Mouse (Mus musculus) E14TG2a.4 (cell line): ENCODE results near the gene Map7.
A peak's percentile ranks its signal among the peaks of the same experiment; 100 is the strongest.

Experiments used
- H3K27me3 ChIP-seq: 2 replicates; pipeline ENCODE4 v1.6.1; 2014; ENCODE audit warnings: low read length, control low read depth; ENCODE audit not compliant: insufficient read depth
- H3K36me3 ChIP-seq: 2 replicates; pipeline ENCODE4 v1.6.1; 2014; ENCODE audit warnings: low read length, control low read depth; ENCODE audit not compliant: insufficient read depth
- H3K4me1 ChIP-seq: replicated peaks from 2 replicates; pipeline ENCODE4 v1.6.1; 2014; ENCODE audit warnings: low read depth, low read length, control low read depth
- H3K4me3 ChIP-seq: replicated peaks from 2 replicates; pipeline ENCODE4 v1.5.1; 2014; ENCODE audit warnings: mild to moderate bottlenecking, low read length
- H3K9me3 ChIP-seq: 2 replicates; pipeline ENCODE4 v1.6.1; 2014; ENCODE audit warnings: low read length, control low read depth
- CTCF ChIP-seq: conservative IDR thresholded peaks from 2 replicates; pipeline ENCODE4 v1.5.1; 2014; ENCODE audit warnings: low read length
- NANOG ChIP-seq: IDR thresholded peaks from 2 replicates; pipeline ENCODE4 v1.6.1; 2014; ENCODE audit warnings: borderline replicate concordance, low read length, mixed read lengths
- POU5F1 ChIP-seq: IDR thresholded peaks from 2 replicates; pipeline ENCODE4 v1.6.1; 2014; ENCODE audit warnings: low read length, borderline replicate concordance

The Map7 gene

DNA sequence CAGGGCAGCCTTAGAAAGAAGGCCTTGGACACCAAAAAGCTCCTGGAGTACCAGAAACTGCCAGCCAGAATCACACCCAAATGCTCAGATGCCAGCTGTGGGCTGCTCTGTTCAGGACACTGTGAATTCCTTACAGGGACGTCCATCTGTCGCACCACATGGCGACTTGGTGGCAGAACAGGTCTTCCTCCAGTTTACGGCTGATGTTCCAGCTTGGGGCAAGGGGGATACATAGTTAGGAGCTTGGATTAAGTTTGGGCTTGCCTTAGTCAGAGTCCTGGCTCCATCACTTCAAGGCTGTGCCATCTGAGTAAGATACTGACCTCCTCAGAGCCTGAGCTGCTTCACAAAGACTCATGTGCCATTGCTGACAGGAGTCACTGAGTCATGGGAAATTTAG lies 26.3 kb upstream of the Map7 start:
- no peak for TF ChIP-seq POU5F1
- no peak for TF ChIP-seq CTCF
- no peak for TF ChIP-seq NANOG
- Histone ChIP-seq H3K4me1 (peaks cover 19% of the 10 kb centered on the region), H3K9me3 (peaks cover 5% of the 10 kb centered on the region)

DNA sequence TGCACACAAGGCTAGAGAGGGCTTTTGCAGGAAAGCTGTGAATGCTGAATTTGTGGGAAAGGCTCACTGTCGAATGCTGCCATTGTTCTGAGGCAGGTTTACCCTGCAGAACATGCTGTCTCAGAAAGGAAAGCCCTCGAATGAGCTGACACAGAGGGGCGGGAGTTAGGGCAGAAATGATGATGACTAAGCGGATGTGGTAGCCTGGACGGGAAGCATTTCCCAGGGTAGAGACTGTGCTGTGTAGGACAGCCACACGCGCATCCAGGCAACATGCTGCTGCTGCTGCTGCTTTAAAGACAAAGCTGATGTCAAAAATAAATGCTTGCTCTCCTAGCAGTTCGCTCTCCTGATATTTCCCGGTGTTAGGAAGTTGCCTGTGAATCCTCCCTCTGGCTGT lies 24.9 kb upstream of the Map7 start:
- no peaks in the 10 kb centered on the region for H3K27me3 ChIP-seq
- H3K9me3 ChIP-seq, result peaks cover 5% of the 10 kb centered on the region
- TF ChIP-seq POU5F1, result no peak
- no peak for TF ChIP-seq CTCF
- no peak for TF ChIP-seq NANOG
- no peak overlapping the region for H3K4me3 ChIP-seq
- H3K4me1 ChIP-seq, result peaks cover 24% of the 10 kb centered on the region
- no peaks in the 10 kb centered on the region for H3K36me3 ChIP-seq

More for the DNA sequence above, 26.3 kb upstream of the Map7 start:
- H3K36me3 ChIP-seq, result no peaks in the 10 kb centered on the region
- H3K27me3 ChIP-seq, result no peaks in the 10 kb centered on the region
- H3K4me3 ChIP-seq, result no peak overlapping the region

DNA sequence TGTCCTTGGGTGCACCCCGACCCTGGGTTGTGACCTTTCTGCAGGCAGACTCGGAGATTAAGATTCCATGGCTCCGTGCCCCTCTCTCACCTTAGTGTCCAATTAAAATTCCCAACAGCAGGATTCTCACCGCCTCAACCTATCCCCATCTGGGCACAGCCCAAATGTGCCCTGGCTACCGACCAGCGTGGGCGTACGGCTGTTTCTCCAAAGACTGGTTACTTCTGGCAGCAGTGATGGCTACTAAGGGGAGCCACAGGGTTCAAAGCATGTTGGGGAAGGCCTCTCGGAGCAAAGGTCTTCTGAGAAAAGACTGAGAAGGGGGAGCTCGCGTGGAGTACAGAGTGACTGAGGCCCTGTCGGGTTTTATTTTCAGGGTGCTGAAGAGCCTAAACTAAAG lies 23.7 kb upstream of the Map7 start:
- TF ChIP-seq CTCF, result no peak
- no peak for TF ChIP-seq NANOG
- TF ChIP-seq POU5F1, result no peak
- Histone ChIP-seq H3K4me3 (0 out of 2 replicates have a peak overlapping the region, but pooled peaks have one; percentile 10), H3K27me3 (no peaks in the 10 kb centered on the region), H3K36me3 (no peaks in the 10 kb centered on the region), H3K9me3 (peaks cover 5% of the 10 kb centered on the region), H3K4me1 (peaks cover 24% of the 10 kb centered on the region)

DNA sequence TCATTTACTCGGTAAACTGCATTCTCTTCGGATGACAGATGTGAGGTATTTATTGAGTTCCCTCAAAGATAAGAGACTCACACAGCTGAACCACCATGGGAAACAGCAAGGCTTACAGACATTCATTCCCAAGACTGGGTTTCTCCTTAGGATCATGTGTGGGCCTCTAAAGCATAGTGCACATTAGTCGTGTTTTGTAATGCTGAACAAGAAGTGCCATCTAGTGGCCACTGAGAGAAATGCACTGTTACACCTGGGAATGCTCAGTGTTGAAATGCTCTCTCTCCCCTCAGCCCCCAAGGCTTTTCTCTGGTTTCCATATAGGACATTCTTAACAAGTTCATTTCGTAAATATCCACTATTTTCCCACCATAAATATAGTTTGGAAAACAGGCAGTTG lies 23.0 kb upstream of the Map7 start:
- Histone ChIP-seq H3K27me3 (no peaks in the 10 kb centered on the region), H3K4me1 (peaks cover 24% of the 10 kb centered on the region), H3K9me3 (peaks cover 5% of the 10 kb centered on the region), H3K36me3 (no peaks in the 10 kb centered on the region), H3K4me3 (no peak overlapping the region)
- TF ChIP-seq CTCF (peak; percentile 87), POU5F1 (no peak)

DNA sequence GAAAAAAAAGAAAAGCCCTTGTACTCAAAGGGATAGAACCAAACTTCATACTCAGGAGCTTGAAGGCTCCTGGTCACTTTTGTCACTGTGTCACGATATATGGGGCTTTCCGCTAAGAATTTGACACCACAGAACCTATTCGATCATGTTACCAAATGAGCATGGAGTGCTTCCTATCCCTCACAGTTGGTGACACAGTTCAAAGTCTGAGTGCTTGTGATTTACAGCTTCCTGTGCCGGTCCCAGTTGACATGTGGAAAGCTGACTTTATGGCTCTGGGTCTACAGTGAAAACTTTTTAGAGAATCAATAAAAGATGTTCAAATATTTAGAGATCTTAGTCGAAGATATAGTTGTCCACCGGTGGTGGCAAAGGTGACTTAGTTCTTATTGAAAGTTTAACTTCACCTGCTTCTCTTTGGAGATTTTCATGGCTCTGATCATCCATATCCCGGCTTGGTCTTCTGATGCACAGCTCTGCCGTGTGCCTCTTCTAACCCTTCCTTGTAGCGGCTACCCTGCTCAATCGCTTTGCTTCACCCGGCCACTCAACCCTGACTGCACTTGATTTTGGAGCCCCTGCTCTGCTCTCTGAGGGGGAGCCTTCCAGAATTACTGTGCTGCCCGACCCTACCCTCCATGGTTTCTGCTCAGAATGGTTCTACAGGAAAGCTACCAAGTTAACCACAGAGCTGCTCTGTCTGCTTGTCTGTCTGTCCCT lies 15.2 kb upstream of the Map7 start:
- Histone ChIP-seq H3K9me3 (no peaks in the 10 kb centered on the region; the same call in 1 of the 2 replicates), H3K27me3 (no peaks in the 10 kb centered on the region), H3K36me3 (no peaks in the 10 kb centered on the region), H3K4me3 (no peak overlapping the region), H3K4me1 (peaks cover 9% of the 10 kb centered on the region)
- TF ChIP-seq POU5F1, result no peak
- TF ChIP-seq CTCF, result no peak
- TF ChIP-seq NANOG, result no peak

DNA sequence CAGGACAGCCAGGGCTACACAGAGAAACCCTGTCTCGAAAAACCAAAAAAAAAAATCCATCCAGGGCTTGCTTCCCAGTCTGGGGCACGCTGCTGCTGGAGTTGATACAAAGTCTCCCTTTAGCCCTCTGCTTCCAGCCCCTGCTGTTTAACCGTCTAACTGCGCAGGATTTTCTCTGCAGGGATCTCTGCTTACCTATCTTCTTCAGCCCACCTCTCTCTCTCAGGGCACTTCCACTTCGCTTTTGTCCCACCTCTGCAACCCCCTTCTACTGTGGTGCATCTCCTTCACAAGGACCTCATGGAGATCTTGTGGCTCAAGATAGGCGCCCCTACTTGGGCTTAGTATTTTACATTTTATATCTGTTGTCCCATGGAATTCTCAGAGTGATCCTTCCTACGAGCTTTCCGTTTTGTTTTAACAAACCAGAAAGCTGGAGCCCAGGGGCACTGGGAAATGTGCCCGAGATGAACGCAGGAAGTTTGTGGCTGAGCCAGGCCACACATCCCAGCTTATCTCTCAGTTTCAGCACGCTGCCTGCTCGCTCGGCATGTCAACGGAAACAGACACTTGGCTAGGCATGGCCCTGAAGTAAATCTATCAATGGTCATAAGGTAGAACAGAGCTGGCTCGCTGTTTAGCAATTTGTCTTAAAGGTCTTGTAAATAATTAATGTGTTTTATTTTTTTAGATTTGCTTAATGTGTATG lies 12.8 kb upstream of the Map7 start:
- no peak overlapping the region for H3K4me3 ChIP-seq
- H3K4me1 ChIP-seq, result peaks cover 10% of the 10 kb centered on the region
- no peak for TF ChIP-seq CTCF
- H3K27me3 ChIP-seq, result 0 out of 2 replicates have a peak, but pooled peaks cover 2% of the 10 kb centered on the region
- no peaks in the 10 kb centered on the region for H3K36me3 ChIP-seq
- H3K9me3 ChIP-seq, result no peaks in the 10 kb centered on the region

DNA sequence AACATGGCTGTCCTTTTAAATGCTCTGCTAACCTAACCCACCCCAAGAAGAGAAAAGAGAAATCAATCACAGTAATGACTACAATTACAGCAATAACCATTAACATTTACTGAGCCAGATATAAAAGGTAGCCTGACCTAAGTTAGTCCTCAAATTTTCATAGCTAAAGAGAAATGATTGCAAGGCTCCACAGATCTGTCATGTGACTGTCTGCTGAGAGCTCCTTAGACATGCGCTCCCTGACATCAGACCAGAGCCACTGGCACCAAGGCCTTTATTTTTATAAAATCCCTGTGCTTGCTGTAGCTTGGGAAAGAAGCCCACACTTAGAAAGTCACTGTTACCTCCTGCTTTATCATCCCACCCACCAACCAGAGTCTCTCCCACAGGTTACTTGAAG lies 11.8 kb upstream of the Map7 start:
- Histone ChIP-seq H3K27me3 (0 out of 2 replicates have a peak, but pooled peaks cover 8% of the 10 kb centered on the region), H3K4me1 (peaks cover 20% of the 10 kb centered on the region), H3K4me3 (no peak overlapping the region), H3K36me3 (no peaks in the 10 kb centered on the region), H3K9me3 (no peaks in the 10 kb centered on the region)
- TF ChIP-seq CTCF (no peak), POU5F1 (no peak), NANOG (no peak)

DNA sequence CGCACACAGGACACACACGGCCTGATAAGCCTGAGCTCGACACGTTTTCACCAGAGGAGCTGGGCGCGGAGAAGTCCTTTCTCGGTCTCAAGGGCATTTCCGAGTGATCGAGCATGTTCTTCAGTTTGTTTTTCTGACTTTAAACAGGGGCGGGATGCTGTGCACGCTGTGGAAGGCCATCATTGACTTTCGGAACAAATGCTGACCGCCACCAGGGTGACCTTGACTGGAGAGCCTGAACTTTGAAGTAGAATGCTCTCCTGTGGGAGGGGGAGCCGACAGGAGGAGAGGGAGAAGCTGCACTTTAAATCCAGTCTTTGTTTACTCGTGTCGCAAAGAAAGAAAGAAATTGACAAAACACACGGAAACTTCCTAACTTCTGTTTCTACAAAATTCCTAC lies 6.9 kb upstream of the Map7 start:
- H3K36me3 ChIP-seq, result no peaks in the 10 kb centered on the region
- 0 out of 2 replicates have a peak, but pooled peaks cover 8% of the 10 kb centered on the region for H3K27me3 ChIP-seq
- peak overlapping the region; percentile 17; the same call in 1 of the 2 replicates for H3K4me3 ChIP-seq
- H3K4me1 ChIP-seq, result peaks cover 19% of the 10 kb centered on the region
- TF ChIP-seq POU5F1 (no peak), CTCF (no peak), NANOG (peak; percentile 11; the same call in 1 of the 2 replicates)
- no peaks in the 10 kb centered on the region for H3K9me3 ChIP-seq

DNA sequence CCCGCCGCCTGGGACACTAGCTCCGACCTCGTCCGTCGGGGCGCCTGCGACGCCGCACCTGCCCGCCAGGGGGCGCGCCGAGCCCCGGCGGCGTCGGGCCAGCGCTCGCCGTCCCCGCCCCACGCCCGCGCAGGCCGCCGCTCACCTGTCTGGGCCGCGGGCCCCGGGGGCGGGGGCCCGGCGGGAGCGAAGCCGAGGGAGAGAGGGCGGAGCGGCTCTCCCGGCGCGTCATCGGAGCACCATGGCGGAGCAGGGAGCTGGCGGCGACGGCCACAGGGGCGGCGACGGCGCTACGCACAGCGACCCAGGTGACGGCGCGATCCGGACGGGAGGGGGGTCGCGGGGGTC lies 476 bp downstream of the Map7 start:
- H3K36me3 ChIP-seq, result no peaks in the 10 kb centered on the region
- peaks cover 8% of the 10 kb centered on the region; the same call in 1 of the 2 replicates for H3K27me3 ChIP-seq
- H3K4me1 ChIP-seq, result peaks cover 47% of the 10 kb centered on the region
- peak overlapping the region; percentile 87 for H3K4me3 ChIP-seq
- TF ChIP-seq POU5F1, result no peak
- TF ChIP-seq CTCF, result no peak
- no peak for TF ChIP-seq NANOG
- no peaks in the 10 kb centered on the region for H3K9me3 ChIP-seq
